Mouse (Mus musculus) MEL (cell line): ENCODE measurements around the gene Prrt4.

Experiments
- CTCF ChIP-seq, 3 experiments: IDR thresholded peaks in 2 of 3; conservative IDR thresholded peaks in 1 of 3; 2 replicates each; pipeline ENCODE4 v1.5.1; 2011 to 2012; ENCODE audit warnings: low read length in 3 of 3, low read depth in 2 of 3, mild to moderate bottlenecking in 2 of 3, improper control_type of control experiment in 1 of 3, inconsistent platforms in 1 of 3, mixed read lengths in 1 of 3, moderate library complexity in 1 of 3; ENCODE audit not compliant: control insufficient read depth in 1 of 3, insufficient read depth in 1 of 3, poor library complexity in 1 of 3, severe bottlenecking in 1 of 3
- GATA1 ChIP-seq: IDR thresholded peaks from 2 replicates; pipeline ENCODE4 v1.6.1; 2011; ENCODE audit warnings: low read depth, low read length, improper control_type of control experiment
- POLR2A ChIP-seq, 2 experiments: IDR thresholded peaks; 2 replicates each; pipeline ENCODE4 v1.6.1; 2011 to 2012; ENCODE audit warnings: low read length in 2 of 2, mild to moderate bottlenecking in 2 of 2, control low read depth in 1 of 2, improper control_type of control experiment in 1 of 2, low read depth in 1 of 2, moderate library complexity in 1 of 2; ENCODE audit not compliant: control insufficient read depth in 1 of 2, insufficient read depth in 1 of 2, poor library complexity in 1 of 2
- TCF12 ChIP-seq: IDR thresholded peaks from 2 replicates; pipeline ENCODE4 v1.6.1; 2014; ENCODE audit warnings: low read depth, mild to moderate bottlenecking, inconsistent platforms, low read length, improper control_type of control experiment, moderate library complexity
- USF2 ChIP-seq, 2 experiments: IDR thresholded peaks; 2 replicates each; pipeline ENCODE4 v1.6.1; 2011 to 2012; ENCODE audit warnings: improper control_type of control experiment in 2 of 2, low read length in 2 of 2, borderline replicate concordance in 1 of 2, inconsistent platforms in 1 of 2, low read depth in 1 of 2, mild to moderate bottlenecking in 1 of 2; ENCODE audit not compliant: insufficient read depth in 1 of 2

GRCm38 (mm10) chr6:29133100-29133499 is 46.3 kb downstream of the Prrt4 start:
- TF ChIP-seq TCF12 (no peak), USF2 (IDR thresholded peaks at IDR 0.05; ENCODE audit: borderline replicate concordance in 1 of 2, insufficient read depth in 1 of 2, low read depth in 1 of 2, low read length in 2 of 2) (no peak), CTCF (IDR thresholded peaks at IDR 0.05 in 2 of 3, conservative IDR thresholded peaks at IDR 0.05 in 1 of 3; ENCODE audit: control insufficient read depth in 1 of 3, insufficient read depth in 1 of 3, low read depth in 2 of 3, low read length in 3 of 3, poor library complexity in 1 of 3, severe bottlenecking in 1 of 3) (no peak), POLR2A (IDR thresholded peaks at IDR 0.05; ENCODE audit: control insufficient read depth in 1 of 2, insufficient read depth in 1 of 2, low read depth in 1 of 2, low read length in 2 of 2, poor library complexity in 1 of 2) (no peak), GATA1 (no peak)
